Mouse (Mus musculus): ENCODE results near the gene Syt1.

Gene Syt1

DNA sequence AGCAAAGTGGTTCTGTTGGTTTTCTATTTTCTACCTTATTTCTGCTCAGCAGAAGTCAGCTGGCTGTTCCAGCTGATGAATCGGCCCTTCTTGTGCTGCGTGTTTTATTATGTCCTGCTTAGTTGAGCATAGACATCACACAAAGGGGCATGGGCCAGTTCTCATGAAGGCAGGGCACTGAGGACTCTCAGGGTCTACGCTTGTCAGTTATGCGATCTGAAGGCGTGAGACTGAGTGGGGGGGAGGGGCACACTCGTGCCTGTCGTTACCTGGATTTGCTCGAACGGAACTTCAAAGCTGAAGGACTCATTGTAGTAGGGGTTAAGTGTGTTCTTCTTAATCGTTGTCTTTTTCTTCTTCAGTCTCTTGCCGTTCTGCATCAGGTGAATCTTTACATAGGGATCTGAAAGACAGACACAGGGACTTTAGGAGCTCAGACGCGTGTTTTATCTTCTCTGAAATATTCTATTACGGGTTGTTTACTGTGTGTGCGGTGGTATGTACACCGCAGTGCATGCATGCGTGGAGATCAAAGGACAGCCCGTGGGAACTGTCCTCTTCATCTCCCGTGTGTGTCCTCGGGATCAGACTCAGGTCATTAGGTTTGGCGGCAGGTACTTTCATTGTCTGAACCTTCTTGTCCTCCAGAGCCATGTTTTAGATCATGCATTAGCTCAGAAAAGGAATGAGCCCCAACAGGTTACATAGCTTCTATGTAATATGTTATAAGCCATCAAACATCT lies 506.5 kb downstream of the Syt1 start:
- DNase-seq = no peak

DNA sequence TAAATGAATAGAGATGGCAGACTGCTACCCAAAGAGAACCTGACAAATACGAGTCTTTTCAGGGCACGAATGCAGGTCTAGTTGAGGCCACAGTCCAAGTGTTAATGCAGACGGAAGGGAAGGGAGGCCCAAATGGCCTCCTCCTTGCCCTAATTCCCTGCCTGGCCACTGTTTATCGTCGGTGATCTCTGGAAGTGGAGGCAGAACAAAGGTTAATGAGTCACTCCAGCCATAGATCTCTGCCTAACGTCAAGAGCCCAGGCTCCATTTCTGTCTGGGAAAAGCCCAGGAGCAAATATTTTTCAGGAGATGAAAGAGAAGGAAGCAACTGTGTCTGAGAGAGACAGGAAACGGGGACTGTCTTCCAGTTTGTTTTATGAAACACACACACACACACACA lies 520.6 kb downstream of the Syt1 start:
- DNase-seq = no peak

DNA sequence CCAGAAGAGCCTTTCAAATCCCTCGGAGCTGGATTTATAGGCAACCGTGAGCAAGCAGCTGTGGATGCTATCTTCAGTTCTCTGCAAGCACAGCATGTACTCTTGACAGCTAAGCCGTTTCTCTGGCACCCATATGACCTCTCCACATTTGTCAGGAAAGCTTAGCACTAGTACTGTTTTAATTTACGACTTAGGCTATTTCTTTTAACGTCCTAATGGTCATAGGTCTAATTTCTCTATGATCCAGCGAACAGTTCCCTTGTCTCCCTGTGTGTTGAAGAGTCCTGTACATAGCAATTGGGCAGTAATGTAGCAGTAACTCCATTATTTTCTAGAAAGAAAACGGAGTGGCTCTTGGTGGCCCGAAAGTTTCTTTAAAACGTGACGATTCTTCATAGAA lies 526.8 kb downstream of the Syt1 start:
- DNase-seq = no peak

DNA sequence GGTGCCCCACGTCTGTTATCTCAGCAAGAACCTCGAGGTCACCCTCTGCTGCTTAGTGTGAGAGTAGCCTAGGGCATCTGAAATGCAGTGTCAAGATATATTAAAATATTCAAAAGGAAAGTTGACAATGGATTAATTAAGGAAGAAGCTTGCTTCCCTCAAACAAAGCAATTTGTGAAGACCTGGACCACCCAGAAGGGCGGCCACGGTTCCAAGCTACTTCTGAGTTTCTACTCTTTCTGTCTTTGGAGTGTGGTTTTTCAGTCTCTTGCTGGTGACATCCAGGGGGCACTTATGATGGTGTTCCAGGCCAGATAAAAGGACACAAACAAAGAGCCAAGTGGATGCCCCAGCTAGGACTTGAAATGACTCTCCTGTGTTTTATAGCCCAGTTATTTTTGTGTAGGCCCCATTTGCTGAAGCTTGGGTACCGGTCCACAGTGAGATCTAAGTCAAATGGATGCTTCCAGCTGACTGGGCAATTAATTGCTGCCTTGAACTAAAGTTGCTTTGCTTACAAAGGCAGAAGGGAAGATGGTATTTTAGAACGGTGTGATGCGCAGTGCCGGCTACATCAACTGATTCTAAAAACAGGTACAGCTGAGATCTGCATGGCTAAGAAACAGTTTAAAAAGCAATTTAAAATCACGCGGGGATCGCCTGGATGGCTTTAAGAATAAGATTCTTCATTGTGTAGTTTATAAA lies 530.5 kb downstream of the Syt1 start:
- DNase-seq = no peak

DNA sequence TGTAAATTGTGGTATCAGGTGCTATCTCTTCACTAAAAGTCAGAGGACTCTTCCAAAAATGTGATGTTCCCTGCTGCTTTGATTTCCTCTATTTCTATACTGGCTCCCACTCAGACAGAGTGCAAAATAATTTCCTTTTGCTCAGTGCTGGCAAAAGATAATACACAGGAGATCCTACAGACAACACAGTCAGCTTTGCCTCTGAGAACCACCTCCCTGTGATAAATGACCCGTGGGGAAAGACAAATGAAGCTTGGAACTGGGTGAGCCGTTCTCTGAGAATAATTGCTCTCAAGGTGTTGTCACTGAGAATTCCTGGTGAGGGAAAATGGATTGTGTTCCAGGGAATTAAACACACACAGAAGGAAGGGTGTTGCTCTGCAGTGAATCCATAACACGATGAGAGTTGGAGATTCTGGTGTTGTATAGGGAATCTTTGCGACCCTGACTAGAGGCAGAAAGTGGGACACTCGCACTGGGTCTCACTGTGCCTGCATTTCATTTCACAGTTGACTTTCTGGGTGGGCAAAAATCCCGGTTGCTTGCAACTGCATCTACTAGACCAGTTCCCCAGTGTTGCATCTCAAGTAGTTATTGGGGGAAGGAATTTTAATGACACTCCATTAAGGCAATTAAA lies 540.3 kb downstream of the Syt1 start:
- no peak for DNase-seq

DNA sequence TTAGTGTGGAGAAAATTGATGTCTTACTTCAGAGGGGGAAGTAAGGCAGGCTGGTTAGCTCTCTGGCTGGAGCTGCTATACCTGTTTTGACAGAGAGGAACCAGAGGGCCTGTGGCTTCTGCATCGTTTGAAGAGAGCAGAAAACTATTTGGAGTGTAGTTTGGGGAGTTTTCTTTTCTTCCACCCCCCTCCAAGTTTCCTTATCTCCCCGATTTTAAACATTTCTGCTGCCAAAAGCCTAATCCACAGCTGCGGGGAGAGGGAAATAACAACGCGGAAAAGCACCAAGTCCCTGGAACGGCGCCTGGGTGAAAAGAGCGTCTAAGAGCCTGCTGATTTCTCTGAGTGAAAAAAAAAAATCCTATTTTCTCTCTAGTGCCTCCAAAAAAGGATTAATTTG lies 544.2 kb downstream of the Syt1 start:
- no peak for DNase-seq

DNA sequence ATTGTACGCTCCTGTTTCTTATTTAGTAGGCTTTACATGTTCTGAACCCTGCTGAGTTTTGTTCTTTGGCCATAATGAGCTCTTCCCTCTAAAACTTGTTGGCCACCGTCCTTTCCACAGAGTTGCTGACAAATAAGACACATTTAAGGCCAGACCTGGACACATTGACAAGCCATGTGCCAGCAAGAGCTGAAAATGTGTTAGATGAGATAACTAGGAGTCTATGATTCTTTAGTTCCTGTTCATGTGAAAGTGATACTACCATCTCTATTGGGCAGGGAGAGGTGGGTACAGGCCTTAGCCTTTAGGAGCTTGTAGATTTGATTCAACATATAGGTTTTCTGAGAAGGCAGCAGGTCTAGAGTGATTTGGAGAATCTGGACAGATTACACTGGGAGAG lies 548.9 kb downstream of the Syt1 start:
- no peak for DNase-seq

DNA sequence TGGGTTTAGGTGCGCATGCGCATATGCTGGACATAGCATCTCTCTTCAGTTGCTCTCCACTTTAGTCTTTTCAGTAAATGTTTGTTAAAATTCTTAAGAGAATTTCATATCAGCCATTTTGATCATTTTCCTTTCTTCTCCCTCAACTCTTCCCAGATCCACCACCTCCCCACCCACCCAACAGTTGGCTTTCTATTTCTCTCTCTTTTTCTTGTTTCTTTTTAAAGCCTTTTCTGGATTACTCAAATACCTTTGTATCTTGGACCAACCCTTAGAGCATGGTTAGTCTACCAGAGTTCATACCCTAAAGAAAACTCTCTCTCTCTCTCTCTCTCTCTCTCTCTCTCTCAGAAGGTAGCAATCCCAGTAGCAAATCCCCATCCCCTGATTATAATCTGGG lies 553.7 kb downstream of the Syt1 start:
- DNase-seq = no peak

DNA sequence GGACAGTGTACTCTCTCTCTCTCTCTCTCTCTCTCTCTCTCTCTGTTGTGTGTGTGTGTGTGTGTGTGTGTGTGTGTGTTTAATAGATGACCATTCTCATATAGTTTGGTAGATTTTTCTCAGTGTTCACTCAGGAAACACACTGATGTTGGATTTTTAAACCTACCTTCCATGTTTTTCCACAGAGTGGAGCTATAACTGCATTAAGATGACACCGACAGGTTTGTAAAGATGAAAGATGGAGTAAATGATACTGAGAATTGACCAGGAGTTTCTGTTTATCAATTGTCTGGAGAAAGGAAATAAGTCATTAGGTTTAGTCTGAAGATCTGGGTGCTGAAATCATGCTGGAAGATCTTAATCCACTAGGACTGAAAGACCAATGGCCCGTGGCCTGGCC lies 554.9 kb downstream of the Syt1 start:
- DNase-seq = no peak

DNA sequence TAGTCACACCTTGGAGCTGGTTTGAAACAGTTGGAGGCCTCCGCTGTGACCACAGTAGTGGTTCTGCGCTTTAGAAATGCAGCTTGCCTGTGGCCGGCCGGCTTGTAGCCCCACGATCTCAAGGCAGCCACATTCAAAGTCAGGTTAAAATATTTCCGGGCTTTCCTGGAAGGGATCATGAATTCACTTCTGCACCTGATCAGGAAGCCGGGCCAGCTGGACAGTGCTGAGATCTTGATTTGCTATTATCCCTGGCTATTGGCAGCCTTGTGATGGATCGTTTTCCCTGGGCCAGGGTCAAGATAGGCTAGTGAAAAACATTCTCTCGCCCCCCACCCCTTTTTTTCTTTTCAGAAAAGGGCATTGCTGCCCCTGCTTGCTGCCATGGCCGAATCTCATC lies 555.6 kb downstream of the Syt1 start:
- DNase-seq = no peak

DNA sequence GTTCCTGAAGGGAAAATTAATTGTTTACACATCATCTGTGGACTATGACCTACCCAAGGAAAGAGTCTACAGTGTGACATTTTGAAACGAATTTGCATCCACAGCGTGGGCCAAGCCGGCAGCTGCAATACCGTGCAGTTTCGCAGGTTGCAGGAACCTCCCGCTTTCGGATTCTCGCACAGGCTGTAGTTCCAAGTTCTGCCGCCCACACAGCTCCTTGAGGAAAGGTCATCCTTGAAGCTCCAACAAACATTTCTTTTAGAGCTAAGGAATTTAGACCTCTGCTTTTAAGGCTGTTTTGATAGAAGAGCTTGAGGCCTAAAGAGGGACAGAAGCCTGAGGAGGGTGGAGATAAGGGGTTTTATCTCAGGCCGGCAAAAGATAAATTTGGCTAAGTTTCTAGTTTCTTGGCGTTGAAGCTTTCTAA lies 556.1 kb downstream of the Syt1 start:
- no peak for DNase-seq

DNA sequence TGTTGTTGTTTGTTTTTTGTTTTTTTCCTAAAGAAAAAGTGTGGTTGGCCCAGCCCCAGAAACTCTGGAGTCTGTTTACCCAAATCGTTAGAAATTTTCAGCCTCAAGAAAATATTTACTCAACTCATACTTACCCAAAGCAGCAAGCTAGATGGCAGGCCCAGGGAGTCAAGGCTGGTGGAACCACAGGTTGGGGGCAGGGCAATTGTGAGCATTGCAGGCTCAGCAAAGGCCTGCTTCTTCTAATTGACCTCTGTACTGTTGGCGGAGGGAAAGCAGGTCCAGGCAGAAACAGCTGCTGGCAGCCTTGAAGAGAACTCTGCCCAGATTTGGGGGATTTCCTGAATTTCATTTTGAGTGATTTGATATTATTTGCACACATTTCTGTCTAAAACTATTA lies 557.2 kb downstream of the Syt1 start:
- DNase-seq = peak in 1 of 2 experiments; percentile 7

DNA sequence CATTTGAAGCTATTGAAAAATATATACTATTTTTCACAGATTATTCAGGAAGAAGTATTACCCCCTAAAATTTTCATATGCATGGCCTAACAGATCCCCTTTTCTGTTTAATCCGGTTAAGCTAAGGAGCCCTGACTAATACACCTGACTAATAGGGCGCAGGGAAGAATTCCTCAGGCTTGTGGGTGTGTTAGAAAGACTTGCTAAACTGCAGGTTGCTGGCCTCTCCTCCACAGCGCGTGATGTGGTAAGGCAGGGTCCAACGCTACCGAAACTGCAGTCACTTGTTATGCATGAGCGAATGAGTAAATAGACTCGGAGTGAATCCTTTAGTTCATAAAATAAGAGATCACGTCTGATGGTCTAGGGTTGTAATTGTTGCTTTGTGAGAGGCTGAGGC lies 558.4 kb downstream of the Syt1 start:
- no peak for DNase-seq

DNA sequence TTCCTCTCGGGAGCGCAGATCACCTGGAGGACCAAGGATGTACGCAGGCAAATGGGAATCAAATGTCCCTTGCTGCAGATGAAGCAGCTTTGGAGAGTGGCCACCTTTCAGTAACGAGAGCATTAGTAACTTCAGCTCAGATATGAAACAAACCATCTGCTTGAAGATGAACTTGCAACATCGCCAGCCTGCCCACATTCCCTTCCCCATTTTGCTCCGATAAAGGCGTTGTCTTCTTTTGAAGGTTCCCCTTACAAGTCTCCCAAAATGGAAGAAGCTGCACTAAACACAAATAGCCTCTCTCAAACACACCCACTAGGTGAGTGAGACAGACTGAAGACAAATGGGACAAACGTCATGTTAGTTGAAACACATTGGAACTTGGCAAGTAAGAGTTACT lies 559.3 kb downstream of the Syt1 start:
- no peak for DNase-seq

DNA sequence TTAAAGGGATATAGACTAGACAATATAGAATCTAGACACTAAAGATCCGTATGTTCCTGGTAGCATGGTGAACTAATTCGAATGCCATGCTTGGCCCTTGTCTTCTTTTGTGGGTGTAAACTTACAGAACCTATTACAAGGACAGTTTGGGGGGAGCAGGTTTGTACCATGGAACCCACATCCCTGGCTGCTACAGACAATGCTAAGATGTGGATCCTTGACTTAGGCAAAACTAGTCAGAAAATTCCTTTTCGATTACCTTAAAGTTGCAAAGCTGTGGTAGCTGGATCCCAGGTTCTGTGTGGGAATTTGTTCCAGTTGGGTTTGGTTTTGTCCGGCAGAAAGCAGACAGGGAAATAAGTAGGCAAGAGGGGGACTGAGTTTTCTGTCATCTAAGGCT lies 560.4 kb downstream of the Syt1 start:
- no peak for DNase-seq

DNA sequence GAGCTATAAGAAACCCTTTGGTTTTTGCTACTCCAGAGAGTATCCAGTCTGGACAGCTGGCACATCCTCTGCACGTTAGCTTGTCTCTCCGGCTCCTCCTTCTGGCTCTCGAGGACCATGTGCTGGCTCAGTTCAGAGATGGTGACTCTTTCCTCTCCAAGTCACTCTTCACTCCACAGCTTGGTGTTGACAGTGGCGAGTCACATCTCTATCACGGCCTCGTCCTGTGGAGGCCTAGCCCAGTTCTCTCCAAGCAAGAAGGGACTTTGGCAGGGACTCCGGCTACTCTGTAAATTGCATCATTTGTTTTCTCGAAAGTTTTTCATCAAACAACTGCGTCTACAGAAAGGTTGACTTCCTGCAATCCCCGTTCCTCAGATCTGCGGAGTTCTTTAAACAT lies 562.4 kb downstream of the Syt1 start:
- DNase-seq = no peak

All from spleen, adult 18-20 months (tissue).